Mouse (Mus musculus): ENCODE results near the gene Fermt1.

Gene Fermt1

DNA sequence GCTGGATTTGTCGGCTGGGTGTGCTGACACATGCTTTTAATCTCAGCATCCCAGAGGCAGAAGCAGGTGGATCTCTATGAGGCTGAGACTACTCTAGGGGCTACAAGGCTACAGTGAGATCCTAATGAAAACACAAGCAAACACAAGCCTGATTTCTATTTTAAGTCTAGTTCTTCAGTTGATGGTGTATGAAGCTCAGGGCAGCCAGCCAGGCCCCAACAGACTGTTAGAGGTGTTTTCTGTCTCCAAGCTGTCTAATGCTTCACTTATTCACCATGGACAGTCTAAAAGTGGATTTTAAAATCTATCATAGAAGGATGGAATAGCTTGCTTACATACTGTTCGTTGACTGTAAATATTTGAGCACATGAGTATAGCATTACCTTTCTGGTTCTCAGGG, 84.2 kb downstream of the Fermt1 start:
- no peak for DNase-seq (ENCODE audit: extremely low spot score, low spot score)

DNA sequence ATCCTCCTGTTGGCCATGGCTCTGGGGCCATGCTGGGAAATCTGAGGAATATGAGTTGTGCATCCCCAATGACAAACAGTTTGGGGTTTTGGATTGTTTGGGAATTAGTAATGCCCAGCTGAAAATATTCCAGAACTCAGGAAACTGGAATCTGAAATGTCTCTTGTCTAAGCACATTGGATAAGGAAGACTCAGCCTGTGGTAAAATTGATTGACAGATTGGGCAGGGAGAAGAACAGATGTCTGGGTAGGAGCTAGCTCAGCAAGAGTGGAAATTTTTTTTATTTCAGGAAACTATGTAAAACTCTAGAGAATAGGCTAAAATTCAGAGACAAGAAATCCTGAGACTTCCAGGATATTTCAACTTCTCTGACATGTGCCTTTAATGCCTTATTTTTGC, 85.3 kb downstream of the Fermt1 start:
- DNase-seq (ENCODE audit: extremely low spot score, low spot score): no peak

DNA sequence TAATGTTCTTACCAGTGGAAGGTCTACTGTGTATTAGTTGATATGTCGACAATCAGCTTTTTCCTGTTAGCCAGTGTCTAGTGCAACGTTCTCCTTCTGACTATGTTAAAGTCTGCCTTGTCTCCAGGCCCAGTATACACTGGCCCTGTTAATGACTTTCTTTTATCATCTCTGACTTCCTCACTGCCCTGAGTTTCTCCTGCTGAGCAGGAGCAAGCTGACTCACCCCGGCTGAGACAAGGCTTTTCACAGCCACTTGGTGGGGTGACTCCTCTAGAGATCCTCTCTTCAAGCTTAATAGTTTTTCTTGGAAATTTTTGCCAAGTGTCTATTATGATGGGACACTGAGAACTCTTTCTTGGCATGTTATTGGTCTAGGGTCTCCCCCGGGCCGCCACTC, 89.4 kb downstream of the Fermt1 start:
- DNase-seq (ENCODE audit: extremely low spot score, low spot score): no peak

Measured in neural tube, embryonic 10.5 days (tissue).